Mouse (Mus musculus): ENCODE measurements at regions not wholly inside any gene's neighbourhood (a gene's known extent, or its start where the extent isn't known, plus 50 kb on each side); places are given as distances from the start of the nearest gene placed in this dataset.

DNA sequence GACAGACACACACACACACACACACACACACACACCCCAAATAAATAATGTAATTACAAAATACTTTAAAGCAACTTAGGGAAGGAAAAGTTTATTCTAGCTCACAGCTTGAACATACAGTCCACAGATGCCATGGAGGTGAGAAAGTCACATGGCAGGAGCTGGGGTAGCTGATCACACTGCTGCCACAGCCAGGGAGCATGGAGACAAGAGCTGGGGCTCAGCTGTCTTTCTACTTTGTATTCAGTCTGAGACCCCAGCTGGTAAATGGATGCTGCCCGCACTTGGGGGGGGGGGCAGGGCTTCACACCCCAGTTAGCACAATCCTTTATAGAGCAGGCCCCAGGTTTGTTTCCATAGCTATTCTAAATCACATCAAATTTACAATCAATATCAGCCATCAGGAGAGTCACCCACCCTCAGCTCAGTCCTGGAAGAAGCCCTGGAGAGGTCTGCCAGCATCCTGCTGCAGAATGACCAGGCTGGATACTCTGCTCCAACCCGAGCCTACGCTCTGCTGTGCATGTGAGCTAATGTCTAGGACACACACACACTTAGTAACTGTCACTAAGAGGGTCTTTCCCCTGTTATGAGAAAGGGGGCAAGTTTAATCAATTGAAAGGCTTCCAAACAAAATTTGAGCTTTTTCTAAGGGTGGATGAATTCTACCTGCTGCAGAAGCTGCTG, 184.3 kb upstream of the Tle3 start:
- H3K4me3 ChIP-seq (ENCODE audit: insufficient read depth, low read length), result no peak overlapping the region

DNA sequence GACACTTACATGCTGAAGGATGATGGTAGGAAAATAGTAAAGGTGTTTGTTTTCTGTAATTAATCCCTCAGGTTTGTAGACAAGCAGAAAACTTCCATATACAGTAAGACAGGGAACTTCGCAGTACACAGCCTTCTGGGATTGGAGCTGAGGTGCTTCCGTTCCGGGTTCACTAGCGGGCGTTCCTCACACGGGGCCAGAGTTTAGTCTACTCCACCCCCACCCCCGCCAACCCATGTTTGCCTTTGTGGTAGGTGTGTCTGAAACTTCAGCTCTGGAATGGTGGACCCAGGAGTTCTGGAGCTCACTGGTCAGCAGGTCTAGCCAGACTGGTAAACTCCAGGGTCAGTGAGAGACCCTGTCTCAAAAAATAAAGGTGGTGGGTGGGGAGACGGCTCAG, 182.9 kb upstream of the Tle3 start:
- no peak overlapping the region for H3K4me3 ChIP-seq (ENCODE audit: insufficient read depth, low read length)
- H3K4me1 ChIP-seq (ENCODE audit: control insufficient read depth, insufficient read depth, low read length), result no peaks in the 10 kb centered on the region
- H3K27ac ChIP-seq (ENCODE audit: insufficient read depth, low read length), result no peak overlapping the region
- TF ChIP-seq POLR2A (IDR thresholded peaks at IDR 0.05; ENCODE audit: low read depth, low read length) (no peak), CTCF (IDR thresholded peaks at IDR 0.05; ENCODE audit: borderline replicate concordance, insufficient read depth, low read length) (no peak)

More for the DNA sequence above, 184.3 kb upstream of the Tle3 start:
- H3K4me1 ChIP-seq (ENCODE audit: control insufficient read depth, insufficient read depth, low read length), result no peaks in the 10 kb centered on the region
- no peak overlapping the region for H3K27ac ChIP-seq (ENCODE audit: insufficient read depth, low read length)
- no peak for TF ChIP-seq POLR2A (IDR thresholded peaks at IDR 0.05; ENCODE audit: low read depth, low read length)

DNA sequence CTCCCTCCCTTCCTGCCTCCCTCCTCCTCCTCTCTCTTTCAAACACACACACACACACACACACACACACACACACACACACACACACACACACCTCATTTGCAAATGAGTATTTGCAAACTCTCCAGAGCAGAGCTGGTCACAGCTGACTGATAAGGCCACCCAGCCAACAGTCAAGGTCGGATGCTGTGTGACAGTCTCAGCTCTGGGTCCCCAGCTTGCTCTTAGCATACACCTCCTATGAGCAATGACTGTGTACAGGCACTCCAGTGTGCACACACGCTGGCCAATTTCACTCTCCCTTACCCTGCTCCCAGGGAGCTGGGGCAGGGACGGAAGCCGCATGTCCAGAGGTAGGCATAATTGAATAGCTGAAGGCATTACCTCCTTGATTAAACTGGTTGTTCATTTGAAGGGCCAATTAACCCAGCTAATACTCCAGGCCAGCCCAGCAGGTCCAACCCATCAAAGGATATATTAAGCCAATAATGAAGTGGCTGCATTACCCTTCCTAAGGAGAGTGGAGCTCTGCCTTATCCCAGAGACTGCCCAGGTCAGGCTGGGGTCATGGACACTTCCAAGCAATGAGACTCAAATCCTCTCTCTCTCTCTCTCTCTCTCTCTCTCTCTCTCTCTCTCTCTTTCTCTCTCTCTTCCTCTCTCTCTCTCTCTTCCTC, 173.0 kb upstream of the Tle3 start:
- Histone ChIP-seq H3K4me1 (ENCODE audit: control insufficient read depth, insufficient read depth, low read length) (no peaks in the 10 kb centered on the region), H3K27ac (ENCODE audit: insufficient read depth, low read length) (no peak overlapping the region), H3K4me3 (ENCODE audit: insufficient read depth, low read length) (no peak overlapping the region)
- no peak for TF ChIP-seq POLR2A (IDR thresholded peaks at IDR 0.05; ENCODE audit: low read depth, low read length)
- no peak for TF ChIP-seq CTCF (IDR thresholded peaks at IDR 0.05; ENCODE audit: borderline replicate concordance, insufficient read depth, low read length)

DNA sequence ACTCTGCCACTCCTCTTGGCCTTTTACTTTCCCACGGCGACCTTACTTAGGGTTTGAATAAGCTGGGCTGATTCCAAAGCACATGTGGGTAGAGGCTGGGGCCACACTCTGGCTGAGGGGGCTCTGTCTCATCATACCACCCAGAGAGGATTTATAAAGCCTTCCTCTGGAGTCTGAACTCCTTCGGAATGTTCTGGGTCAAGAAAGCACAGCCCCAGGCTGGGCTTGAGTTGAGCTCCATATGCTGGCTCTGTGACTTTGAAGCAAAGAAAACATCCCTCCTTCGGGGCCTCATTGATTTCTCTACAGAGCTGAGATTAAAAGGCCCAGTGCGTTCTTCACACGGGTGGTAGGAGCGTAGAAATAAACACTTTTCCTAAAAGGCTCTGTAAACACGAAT, 172.3 kb upstream of the Tle3 start:
- no peak overlapping the region for H3K27ac ChIP-seq (ENCODE audit: insufficient read depth, low read length)
- H3K4me1 ChIP-seq (ENCODE audit: control insufficient read depth, insufficient read depth, low read length), result no peaks in the 10 kb centered on the region
- H3K4me3 ChIP-seq (ENCODE audit: insufficient read depth, low read length), result no peak overlapping the region
- TF ChIP-seq POLR2A (IDR thresholded peaks at IDR 0.05; ENCODE audit: low read depth, low read length) (no peak), CTCF (IDR thresholded peaks at IDR 0.05; ENCODE audit: borderline replicate concordance, insufficient read depth, low read length) (no peak)

DNA sequence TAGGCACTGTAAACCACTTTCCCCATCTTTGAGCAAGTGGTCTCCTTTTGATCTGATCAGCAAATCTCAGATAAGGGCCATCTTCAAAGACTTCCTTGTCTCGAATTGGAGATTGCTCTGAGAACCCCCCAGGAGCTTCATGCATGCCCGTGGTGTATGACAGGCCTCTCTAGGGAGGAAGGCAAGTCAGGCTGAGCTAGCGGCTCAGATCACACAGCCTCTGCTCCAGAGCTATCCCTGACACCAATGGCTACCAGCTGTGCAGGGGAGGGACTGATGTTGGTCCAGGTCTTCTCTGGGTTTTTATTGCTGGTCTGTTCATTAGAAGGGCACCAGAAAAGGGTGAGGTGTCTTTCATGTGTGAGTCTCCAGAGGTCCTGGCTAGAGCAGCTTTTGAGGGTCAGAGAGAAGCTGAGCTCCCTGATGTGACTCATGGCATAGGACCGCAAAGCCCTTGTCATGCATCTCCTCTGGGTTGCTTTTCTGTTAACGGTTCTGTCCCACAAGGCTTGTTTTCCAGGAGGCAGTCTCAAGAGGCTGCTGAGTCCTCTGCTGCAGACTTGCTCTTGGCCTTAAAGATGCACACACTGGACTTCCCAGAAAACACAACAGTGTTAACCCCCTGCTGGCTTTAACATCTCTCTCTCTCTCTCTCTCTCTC, 171.7 kb upstream of the Tle3 start:
- TF ChIP-seq CTCF (IDR thresholded peaks at IDR 0.05; ENCODE audit: borderline replicate concordance, insufficient read depth, low read length), result no peak
- no peak for TF ChIP-seq POLR2A (IDR thresholded peaks at IDR 0.05; ENCODE audit: low read depth, low read length)
- no peaks in the 10 kb centered on the region for H3K4me1 ChIP-seq (ENCODE audit: control insufficient read depth, insufficient read depth, low read length)
- no peak overlapping the region for H3K27ac ChIP-seq (ENCODE audit: insufficient read depth, low read length)

DNA sequence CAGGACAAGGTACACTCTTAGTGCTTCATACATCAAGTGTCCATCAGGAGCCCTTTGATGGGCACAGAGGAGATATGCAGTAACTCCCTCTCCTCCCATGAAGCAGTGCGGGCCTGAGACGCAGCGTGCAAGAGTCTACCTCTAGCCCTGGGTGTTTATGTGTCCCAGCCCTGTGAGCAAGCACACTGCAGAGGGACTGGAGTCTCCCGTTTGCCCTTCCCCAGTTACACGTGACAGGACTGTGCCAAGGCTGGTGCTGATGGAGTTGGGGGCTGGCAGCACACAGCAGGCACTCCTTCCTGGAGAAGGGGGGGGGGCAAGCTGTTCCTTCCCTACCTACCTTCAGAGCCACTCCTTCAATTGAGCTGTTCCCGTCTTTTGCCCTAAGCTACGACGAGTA, 167.1 kb upstream of the Tle3 start:
- Histone ChIP-seq H3K4me1 (ENCODE audit: control insufficient read depth, insufficient read depth, low read length) (no peaks in the 10 kb centered on the region), H3K27ac (ENCODE audit: insufficient read depth, low read length) (no peak overlapping the region), H3K4me3 (ENCODE audit: insufficient read depth, low read length) (no peak overlapping the region)
- TF ChIP-seq CTCF (IDR thresholded peaks at IDR 0.05; ENCODE audit: borderline replicate concordance, insufficient read depth, low read length), result no peak
- no peak for TF ChIP-seq POLR2A (IDR thresholded peaks at IDR 0.05; ENCODE audit: low read depth, low read length)

More for the DNA sequence above, 171.7 kb upstream of the Tle3 start:
- no peak overlapping the region for H3K4me3 ChIP-seq (ENCODE audit: insufficient read depth, low read length)

DNA sequence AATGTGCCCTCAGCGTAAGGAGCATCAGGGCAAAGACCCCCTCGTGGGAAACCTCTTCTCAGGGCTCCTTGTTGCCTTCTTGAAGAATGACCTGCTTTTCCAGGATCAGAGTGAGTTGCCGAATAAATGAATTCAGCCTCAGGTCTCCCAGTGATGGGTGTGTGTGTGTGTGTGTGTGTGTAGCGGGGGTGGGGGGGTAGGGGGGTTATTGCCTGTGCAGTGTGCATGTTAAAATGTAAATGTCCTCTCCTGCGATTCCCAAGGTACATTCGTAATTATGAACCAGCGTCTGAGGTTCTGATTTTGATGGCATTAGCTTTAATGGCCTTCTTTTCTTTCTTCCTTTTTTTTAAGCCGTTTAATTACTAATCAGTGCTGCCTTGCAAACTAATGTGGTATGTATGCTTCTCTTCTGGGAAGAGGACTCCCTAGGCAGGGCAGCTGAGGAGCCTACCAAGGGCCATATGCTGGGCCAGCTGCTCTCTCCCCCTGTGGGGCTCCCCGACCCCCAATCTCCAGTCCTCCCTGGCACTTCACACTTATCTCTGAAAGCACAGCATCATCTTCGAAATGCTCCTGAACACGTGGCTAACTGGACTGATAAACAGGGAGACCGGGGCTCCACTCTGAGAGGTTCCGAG, 165.3 kb upstream of the Tle3 start:
- no peak for TF ChIP-seq CTCF (IDR thresholded peaks at IDR 0.05; ENCODE audit: borderline replicate concordance, insufficient read depth, low read length)
- TF ChIP-seq POLR2A (IDR thresholded peaks at IDR 0.05; ENCODE audit: low read depth, low read length), result no peak
- H3K4me3 ChIP-seq (ENCODE audit: insufficient read depth, low read length), result no peak overlapping the region
- no peaks in the 10 kb centered on the region for H3K4me1 ChIP-seq (ENCODE audit: control insufficient read depth, insufficient read depth, low read length)
- H3K27ac ChIP-seq (ENCODE audit: insufficient read depth, low read length), result no peak overlapping the region

DNA sequence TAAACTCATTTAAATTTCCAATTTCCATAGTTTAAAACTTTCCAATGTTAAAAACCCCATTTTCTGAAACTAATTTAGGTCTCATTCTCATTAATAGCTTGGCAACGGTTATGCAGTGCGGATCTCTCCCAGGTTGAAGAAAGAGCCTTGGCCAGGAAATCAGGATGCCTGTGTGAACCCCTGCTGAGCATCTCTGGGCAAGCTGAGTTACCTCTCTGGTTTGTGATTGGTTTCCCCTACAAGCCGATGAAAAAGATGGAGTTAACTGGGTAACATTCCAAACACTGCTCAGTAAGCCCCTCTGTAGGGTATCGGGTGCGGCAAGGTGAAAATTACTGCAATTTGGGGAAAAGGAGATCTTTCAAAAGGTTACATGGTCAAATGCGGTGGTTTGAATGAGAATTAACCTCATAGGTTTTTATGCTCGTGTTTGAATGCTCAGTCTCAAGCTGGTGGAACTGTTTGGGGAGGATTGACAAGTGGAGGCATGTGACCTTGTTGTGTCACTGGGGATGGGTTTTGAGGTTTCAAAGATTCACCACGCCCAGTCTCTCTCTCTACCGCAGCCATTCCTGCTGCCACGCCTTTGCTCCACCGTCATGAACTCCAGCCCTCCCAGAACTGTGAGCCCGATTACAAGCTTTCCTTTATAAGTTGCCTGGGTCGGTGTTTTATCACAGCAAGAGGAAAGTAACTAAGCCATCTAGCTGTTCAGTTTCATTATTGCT, 164.6 kb upstream of the Tle3 start:
- Histone ChIP-seq H3K27ac (ENCODE audit: insufficient read depth, low read length) (no peak overlapping the region), H3K4me1 (ENCODE audit: control insufficient read depth, insufficient read depth, low read length) (no peaks in the 10 kb centered on the region), H3K4me3 (ENCODE audit: insufficient read depth, low read length) (no peak overlapping the region)
- TF ChIP-seq POLR2A (IDR thresholded peaks at IDR 0.05; ENCODE audit: low read depth, low read length), result no peak
- TF ChIP-seq CTCF (IDR thresholded peaks at IDR 0.05; ENCODE audit: borderline replicate concordance, insufficient read depth, low read length), result no peak

DNA sequence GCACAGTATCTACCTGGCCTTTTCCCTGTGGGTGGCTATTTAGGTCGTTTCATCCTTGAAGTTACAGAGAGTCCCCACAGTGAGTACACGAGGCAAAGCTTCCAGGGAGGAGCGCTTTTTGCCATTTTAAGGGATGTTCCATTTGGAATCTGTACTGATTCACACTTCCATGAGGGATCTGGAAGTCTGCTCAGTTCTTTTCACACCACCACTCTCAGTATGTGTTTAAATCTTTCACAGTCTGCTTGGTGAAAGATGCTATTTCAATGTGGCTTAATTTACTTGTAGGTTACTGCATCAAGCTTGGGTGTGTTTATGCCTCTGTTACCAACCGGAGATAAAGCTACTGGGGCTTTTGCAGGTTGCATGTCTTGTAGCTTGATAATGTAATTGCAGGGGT, 160.5 kb upstream of the Tle3 start:
- no peak for TF ChIP-seq POLR2A (IDR thresholded peaks at IDR 0.05; ENCODE audit: low read depth, low read length)
- TF ChIP-seq CTCF (IDR thresholded peaks at IDR 0.05; ENCODE audit: borderline replicate concordance, insufficient read depth, low read length), result no peak
- Histone ChIP-seq H3K4me1 (ENCODE audit: control insufficient read depth, insufficient read depth, low read length) (no peaks in the 10 kb centered on the region), H3K27ac (ENCODE audit: insufficient read depth, low read length) (no peak overlapping the region), H3K4me3 (ENCODE audit: insufficient read depth, low read length) (no peak overlapping the region)

Data from embryonic fibroblast, embryonic 13.5 days (primary cell).